Mouse (Mus musculus) heart, embryonic 14.5 days (tissue): ENCODE data around the gene Ccnk. TPM values are rescaled to one million over a fixed set of nuclear protein-coding genes. Genes with fewer than 3 reads are reported as not detected.

Experiments
- ATAC-seq: fragments of 200-750 bp; cut with Nextera tagmentation; 2 replicates; pipeline ENCODE4 v1.8.0; 2017; ENCODE audit warnings: low read depth, moderate TSS enrichment; ENCODE audit not compliant: insufficient number of reproducible peaks, insufficient read depth, low FRiP score
- H3K27ac ChIP-seq, 2 experiments: fragments of 200-500 bp in 1 of 2; fragments of 300-500 bp in 1 of 2; sonication (generic) in 1 of 2; replicated peaks in 1 of 2; 2 replicates each; pipeline ENCODE4 v1.5.1; 2012 to 2014; ENCODE audit warnings: low read depth in 2 of 2, low read length in 2 of 2, control low read depth in 1 of 2, mild to moderate bottlenecking in 1 of 2, mixed read lengths in 1 of 2; ENCODE audit not compliant: control insufficient read depth in 1 of 2, insufficient read depth in 1 of 2
- H3K27me3 ChIP-seq: fragments of 300-500 bp; sonication (generic); 2 replicates; pipeline ENCODE4 v1.6.1; 2014; ENCODE audit warnings: mild to moderate bottlenecking, low read length, control low read depth; ENCODE audit not compliant: control insufficient read depth, insufficient read depth
- H3K36me3 ChIP-seq: fragments of 300-500 bp; sonication (generic); 2 replicates; pipeline ENCODE4 v1.6.1; 2014; ENCODE audit warnings: mild to moderate bottlenecking, control low read depth, low read length, mixed read lengths; ENCODE audit not compliant: control insufficient read depth, insufficient read depth
- H3K4me1 ChIP-seq, 2 experiments: fragments of 200-500 bp in 1 of 2; fragments of 300-500 bp in 1 of 2; sonication (generic) in 1 of 2; 2 replicates each; pipeline ENCODE4 v1.6.1; 2012 to 2014; ENCODE audit warnings: low read length in 2 of 2, control low read depth in 1 of 2, mixed read lengths in 1 of 2; ENCODE audit not compliant: control insufficient read depth in 2 of 2, insufficient read depth in 2 of 2
- H3K4me2 ChIP-seq: fragments of 300-500 bp; sonication (generic); 2 replicates; pipeline ENCODE4 v1.6.1; 2014; ENCODE audit warnings: mild to moderate bottlenecking, low read length
- H3K4me3 ChIP-seq, 2 experiments: fragments of 200-500 bp in 1 of 2; fragments of 300-500 bp in 1 of 2; sonication (generic) in 1 of 2; 2 replicates each; pipeline ENCODE4 v1.5.1; 2012 to 2014; ENCODE audit warnings: low read length in 2 of 2, mild to moderate bottlenecking in 2 of 2, control low read depth in 1 of 2, low read depth in 1 of 2, moderate library complexity in 1 of 2; ENCODE audit not compliant: control insufficient read depth in 1 of 2, insufficient read depth in 1 of 2
- H3K9ac ChIP-seq: fragments of 300-500 bp; sonication (generic); 2 replicates; pipeline ENCODE4 v1.6.1; 2014; ENCODE audit warnings: mild to moderate bottlenecking, low read length
- H3K9me3 ChIP-seq: fragments of 300-500 bp; sonication (generic); 2 replicates; pipeline ENCODE4 v1.6.1; 2016; ENCODE audit warnings: low read length, control low read depth; ENCODE audit not compliant: control insufficient read depth
- WGBS: fragments of 180-500 bp; shearing (Covaris S2); extraction: QIAGEN DNeasy Blood & Tissue Kit; methylation state at CpG from one replicate; pipeline ENCODE4 v1.1.7; 2014; 5-methylcytosine and 5-hydroxymethylcytosine counted together
- polyA plus RNA-seq: library from polyadenylated mRNA; unstranded; fragments of >200 nt; fragmentation: Nextera tagmentation; extraction: Ambion mirVana; gene quantifications from 2 replicates; pipeline ENCODE4 v1.2.1, GENCODE M21; 2014

The Ccnk gene
- polyA plus RNA-seq, 1 experiment from 2014 or later: 3.9 TPM

DNA sequence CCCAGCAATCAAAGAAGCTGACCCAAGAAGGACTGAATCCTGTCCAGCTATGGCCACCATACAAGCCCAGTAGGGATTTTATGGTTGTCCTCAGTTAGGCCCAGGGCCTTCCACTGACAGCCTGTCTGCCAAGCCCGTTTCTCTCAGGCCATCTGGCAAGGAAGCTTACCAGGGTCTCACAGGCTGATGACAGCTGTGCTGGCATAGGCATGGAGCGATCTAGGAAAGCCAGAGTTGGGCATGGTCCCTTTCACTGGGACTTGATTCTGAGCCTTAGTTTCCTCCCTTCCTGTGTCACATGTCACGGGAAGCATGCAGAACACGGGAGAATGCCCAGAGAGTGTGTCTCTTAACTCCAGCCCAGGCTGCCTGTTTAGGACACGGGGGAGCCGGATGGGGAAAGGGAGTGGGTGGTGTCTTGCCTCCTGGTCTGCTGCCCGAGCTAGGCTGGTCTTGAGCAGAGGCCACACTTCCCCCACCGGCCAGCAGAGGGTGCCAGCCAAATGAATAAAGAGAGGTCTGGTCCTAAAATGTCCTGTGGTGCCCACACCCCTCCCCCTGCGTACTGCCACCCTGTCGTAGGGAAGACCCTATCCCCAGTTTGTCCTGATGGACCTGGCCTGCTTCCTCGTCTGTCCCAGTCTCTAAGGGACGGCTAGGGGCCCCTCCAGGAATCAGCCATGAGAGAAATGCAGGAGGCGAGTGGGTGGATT lies 29.5 kb downstream of the Ccnk start:
- no peak overlapping the region for H3K4me3 ChIP-seq
- no peak overlapping the region; the same call in 1 of the 2 replicates for H3K9ac ChIP-seq
- no peak overlapping the region for H3K27ac ChIP-seq
- no peaks in the 10 kb centered on the region for H3K9me3 ChIP-seq
- no peaks in the 10 kb centered on the region for H3K27me3 ChIP-seq
- no peak for ATAC-seq
- WGBS: 24% methylated on average over 13 of the region's 13 CpGs
- no peak overlapping the region for H3K4me2 ChIP-seq
- peaks cover 22 to 29% of the 10 kb centered on the region in 2 experiments for H3K4me1 ChIP-seq
- peaks cover 27% of the 10 kb centered on the region for H3K36me3 ChIP-seq

DNA sequence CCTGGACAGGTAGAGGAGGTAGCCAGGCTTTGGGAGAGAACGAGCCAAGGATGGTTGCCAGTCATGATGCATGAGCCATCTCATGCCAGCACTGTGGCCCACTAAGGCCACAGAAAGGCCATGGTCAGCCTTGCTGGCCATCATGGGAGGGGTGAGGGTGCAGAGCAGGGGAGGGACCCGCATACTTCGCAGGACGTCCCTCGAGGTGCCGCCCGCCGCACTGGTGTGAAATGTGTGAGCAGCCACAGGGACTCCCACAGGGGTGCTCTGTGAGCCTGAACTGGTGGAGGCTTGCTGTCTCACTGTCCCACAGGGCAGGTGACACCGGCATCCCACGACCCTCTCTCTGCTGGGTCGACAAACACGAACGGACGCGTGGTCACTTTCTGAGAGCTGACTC lies 31.2 kb downstream of the Ccnk start:
- WGBS: 86% methylated on average over 15 of the region's 15 CpGs
- Histone ChIP-seq H3K36me3 (peaks cover 10% of the 10 kb centered on the region), H3K4me3 (no peak overlapping the region), H3K9me3 (no peaks in the 10 kb centered on the region), H3K27ac (no peak overlapping the region), H3K4me2 (no peak overlapping the region), H3K4me1 (peaks cover 35 to 43% of the 10 kb centered on the region in 2 experiments), H3K9ac (no peak overlapping the region), H3K27me3 (no peaks in the 10 kb centered on the region)
- ATAC-seq: no peak

DNA sequence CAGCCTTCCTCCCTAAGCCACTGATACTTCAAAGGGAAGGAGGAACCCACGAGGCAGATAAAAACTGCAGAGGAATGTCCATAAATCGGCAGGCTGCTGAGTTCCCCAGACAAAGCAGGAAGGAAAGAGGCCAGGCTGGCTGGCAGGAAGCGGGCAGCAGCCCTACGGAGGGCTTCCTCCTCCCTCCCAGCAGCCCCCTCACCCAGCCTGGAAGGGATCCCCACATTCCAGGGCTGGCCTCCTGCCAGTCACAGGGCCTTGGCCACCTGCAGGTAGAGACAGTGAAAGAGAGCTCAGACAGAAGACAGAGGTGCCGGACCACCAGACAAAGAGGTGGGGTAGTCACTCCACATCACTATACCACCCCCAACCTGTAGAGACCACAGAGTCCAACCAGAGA lies 32.7 kb downstream of the Ccnk start:
- peak overlapping the region; percentile 38; the same call in 1 of the 2 replicates for H3K9ac ChIP-seq
- WGBS: 30% methylated on average over 5 of the region's 5 CpGs
- ATAC-seq: no peak

DNA sequence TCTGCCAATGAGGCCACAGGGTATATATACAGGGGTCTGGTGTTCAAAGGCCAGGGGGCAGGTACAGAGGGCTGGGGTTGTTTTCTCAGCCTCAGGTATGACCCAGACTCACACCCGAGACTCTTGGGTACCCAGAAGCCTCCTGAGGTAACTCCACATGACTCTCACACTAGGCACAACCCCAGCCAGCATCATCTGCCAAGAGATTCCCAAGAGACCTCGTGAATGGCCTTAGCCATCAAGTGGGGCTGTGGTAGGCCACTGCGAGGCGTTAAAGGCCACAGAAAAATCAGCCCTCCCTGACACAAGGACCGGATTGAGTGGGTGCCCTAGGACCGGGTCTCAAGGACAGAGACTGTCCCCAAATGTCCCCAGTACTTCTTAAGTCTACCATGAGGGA lies 33.1 kb downstream of the Ccnk start:
- H3K4me1 ChIP-seq: peaks cover 35 to 43% of the 10 kb centered on the region in 2 experiments
- 72% methylated on average over 6 of the region's 6 CpGs for WGBS
- H3K9ac ChIP-seq: no peak overlapping the region
- H3K27me3 ChIP-seq: no peaks in the 10 kb centered on the region
- no peaks in the 10 kb centered on the region for H3K9me3 ChIP-seq
- H3K36me3 ChIP-seq: no peaks in the 10 kb centered on the region
- no peak overlapping the region for H3K4me2 ChIP-seq
- no peak for ATAC-seq
- no peak overlapping the region for H3K4me3 ChIP-seq
- no peak overlapping the region for H3K27ac ChIP-seq

More for the DNA sequence above, 32.7 kb downstream of the Ccnk start:
- H3K36me3 ChIP-seq: no peaks in the 10 kb centered on the region
- no peak overlapping the region for H3K4me3 ChIP-seq
- H3K27me3 ChIP-seq: no peaks in the 10 kb centered on the region
- peaks cover 35 to 43% of the 10 kb centered on the region in 2 experiments for H3K4me1 ChIP-seq
- no peak overlapping the region for H3K27ac ChIP-seq
- H3K9me3 ChIP-seq: no peaks in the 10 kb centered on the region
- H3K4me2 ChIP-seq: no peak overlapping the region

DNA sequence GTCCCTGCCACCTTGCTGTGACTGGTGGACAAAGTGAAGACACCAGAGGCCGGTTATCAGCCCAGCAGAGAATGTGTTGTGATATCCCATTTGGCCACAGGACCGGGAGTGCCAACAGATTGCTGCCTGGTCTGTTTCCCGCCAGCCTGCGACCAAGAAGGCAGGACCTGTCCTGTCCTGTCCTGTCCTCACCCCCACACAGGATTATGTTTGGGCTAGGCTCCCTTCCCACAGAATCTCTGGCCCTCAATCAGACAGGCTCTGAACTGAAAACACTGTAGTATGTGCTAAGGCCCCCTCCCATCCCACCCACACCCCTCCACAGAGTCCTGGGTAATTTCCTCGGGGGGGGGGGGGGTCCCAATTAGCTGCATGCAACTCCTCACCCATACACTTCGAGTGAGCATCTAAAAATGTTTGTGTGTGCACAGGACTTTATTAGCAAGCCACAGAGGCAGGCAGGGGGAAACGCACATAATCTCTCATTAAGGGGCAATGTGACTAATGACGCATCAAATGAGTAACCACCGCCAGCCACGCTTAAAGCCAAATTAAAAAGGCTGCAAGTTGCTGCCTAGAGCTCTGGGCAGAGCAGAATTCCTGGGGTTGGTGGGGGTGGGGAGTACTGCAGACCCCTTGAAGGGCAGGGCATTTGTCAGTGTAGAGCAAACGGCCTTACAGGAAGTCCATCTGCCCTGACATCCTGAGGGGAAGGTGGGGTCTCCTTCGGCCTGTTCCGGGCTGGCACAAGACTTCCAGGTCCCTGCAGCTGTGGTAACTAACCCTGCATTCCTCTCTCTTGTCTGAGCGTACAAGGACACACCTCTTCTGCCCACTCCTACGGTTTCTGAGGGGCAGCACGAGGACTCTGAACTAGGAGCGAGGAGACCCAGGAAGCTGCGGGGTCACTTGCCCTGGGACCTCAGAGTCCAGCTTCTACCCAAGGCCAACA lies 34.0 kb downstream of the Ccnk start:
- Histone ChIP-seq H3K4me3 (no peak overlapping the region), H3K27ac (no peak overlapping the region), H3K9ac (no peak overlapping the region), H3K27me3 (no peaks in the 10 kb centered on the region), H3K4me1 (peaks cover 38 to 48% of the 10 kb centered on the region in 2 experiments), H3K9me3 (no peaks in the 10 kb centered on the region), H3K36me3 (no peaks in the 10 kb centered on the region), H3K4me2 (no peak overlapping the region)
- 37% methylated on average over 18 of the region's 18 CpGs for WGBS
- ATAC-seq: no peak

DNA sequence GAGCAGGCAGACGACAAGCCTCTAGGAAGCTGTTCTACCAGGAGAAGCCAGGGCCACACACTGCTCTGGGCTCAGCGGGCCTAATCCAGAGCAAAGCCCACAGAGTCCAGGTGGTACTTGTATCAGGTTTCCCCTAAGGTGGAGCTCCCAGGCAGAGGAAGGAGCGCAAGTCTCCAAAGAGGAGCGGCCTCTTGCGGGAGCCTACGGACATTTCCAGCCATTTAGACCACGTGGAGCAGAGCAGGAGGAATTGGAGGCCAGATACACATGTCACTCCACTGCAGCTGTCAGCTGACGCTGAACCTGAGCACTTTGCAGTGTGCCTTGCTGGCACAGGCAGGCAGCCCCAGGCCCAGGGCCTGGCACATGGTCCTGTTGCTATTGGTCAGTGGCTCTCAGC lies 35.7 kb downstream of the Ccnk start:
- Histone ChIP-seq H3K36me3 (no peaks in the 10 kb centered on the region), H3K9ac (no peak overlapping the region), H3K4me2 (no peak overlapping the region), H3K9me3 (no peaks in the 10 kb centered on the region), H3K27me3 (no peaks in the 10 kb centered on the region), H3K4me1 (peaks cover 39 to 57% of the 10 kb centered on the region in 2 experiments), H3K4me3 (no peak overlapping the region), H3K27ac (no peak overlapping the region)
- no peak for ATAC-seq
- 35% methylated on average over 8 of the region's 8 CpGs for WGBS

DNA sequence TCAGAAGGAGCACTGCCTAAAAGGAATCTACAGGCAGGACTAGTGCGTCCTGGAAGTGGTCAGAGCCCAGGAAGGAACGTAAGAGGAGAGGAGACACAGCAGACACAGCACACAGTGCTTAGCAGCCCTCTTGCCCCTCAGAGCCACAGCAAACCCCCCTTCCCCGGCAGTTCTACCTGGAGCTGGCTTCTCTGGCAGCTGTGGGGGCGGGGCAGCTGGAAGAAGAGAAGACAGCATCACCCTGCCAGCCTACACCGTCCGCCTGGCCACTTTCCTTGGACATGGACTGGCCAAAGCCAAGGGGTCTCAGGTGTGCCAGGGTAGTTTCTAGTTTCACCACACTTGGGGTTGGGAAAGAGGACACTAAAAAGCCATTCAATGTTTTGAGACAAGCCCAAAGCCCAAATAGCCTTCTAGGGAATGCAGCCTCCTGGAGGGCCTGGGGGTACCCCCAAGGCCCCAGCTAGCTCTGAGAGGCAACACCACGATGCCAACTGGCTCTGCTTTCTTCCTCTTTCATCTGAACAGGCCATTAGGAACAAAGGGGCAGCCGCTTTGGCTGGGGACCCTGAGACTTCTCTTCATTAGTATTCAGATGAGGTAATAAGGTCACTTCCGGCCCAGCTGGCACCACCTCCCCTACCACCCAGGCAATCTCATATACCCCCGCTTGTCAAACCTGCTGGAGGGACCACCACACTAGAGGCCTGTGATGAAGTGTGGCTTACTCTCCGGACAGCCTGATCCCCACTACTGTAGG lies 37.4 kb downstream of the Ccnk start:
- no peak overlapping the region for H3K4me3 ChIP-seq
- no peak overlapping the region for H3K9ac ChIP-seq
- H3K36me3 ChIP-seq: no peaks in the 10 kb centered on the region
- H3K9me3 ChIP-seq: no peaks in the 10 kb centered on the region
- no peak overlapping the region for H3K27ac ChIP-seq
- H3K4me1 ChIP-seq: peaks cover 49 to 70% of the 10 kb centered on the region in 2 experiments
- no peak for ATAC-seq
- 81% methylated on average over 11 of the region's 11 CpGs for WGBS
- no peaks in the 10 kb centered on the region for H3K27me3 ChIP-seq
- H3K4me2 ChIP-seq: no peak overlapping the region
